Mouse (Mus musculus): ENCODE results near the gene Car4. TPM values are rescaled to one million over a fixed set of nuclear protein-coding genes. Genes with fewer than 3 reads are reported as not detected.

Gene Car4
- polyA plus RNA-seq (2016; fragmentation: Nextera tagmentation; extraction: Ambion mirVana) = 4.3 and 4.8 TPM in 2 replicates

DNA sequence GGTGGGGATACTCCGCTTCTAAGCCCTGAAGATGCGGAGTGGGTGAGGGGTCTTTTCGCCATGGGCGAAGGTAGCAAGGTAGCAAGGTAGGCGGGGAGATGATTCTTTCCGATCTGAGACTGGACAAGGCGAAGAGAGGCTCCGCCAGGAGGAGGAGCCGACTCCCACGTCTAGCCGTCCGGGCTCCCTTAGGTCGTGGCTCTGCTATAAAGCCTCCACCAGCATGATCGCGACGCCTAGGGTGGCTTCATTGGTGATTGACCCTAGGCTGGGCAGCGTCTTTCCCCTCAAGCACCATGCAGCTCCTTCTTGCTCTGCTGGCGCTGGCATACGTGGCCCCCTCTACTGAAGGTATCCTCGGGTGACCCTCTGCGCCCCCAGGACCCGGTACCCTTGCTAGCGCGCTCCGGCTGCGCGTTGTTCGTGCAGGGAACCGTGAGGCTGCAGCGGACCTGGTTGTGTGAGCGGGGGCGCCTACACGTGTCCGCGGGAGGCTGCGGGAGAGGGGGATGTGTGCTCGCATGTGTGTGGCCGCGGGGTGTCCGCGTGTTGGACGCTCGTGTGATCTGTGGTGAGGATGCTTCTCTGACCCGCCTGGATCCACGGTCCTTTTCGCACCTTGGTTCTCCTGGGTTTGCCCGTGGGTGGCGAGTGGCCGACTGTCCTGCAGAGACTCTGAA lies at the start of gene Car4:
Car4 (plus strand) TSS at position 196 of the 680 bp plus-strand sequence.
- Histone ChIP-seq H3K4me1 (replicated peaks) (peaks cover 29% of the 10 kb centered on the region), H3K9ac (no peak within 1 kb of the TSS), H3K27ac (ENCODE audit: poor library complexity, severe bottlenecking) (no peak within 1 kb of the TSS), H3K9me3 (replicated peaks) (no peaks in the 10 kb centered on the region), H3K27me3 (replicated peaks) (peaks cover 39% of the 10 kb centered on the region), H3K4me3 (peak within 1 kb of the TSS; percentile 32), H3K36me3 (no peaks in the 10 kb centered on the region), H3K4me2 (peak within 1 kb of the TSS; percentile 61)
- under 1% methylated on average over 49 of the region's 49 CpGs for WGBS
- no peak for ATAC-seq (ENCODE audit: insufficient number of reproducible peaks, low FRiP score)

DNA sequence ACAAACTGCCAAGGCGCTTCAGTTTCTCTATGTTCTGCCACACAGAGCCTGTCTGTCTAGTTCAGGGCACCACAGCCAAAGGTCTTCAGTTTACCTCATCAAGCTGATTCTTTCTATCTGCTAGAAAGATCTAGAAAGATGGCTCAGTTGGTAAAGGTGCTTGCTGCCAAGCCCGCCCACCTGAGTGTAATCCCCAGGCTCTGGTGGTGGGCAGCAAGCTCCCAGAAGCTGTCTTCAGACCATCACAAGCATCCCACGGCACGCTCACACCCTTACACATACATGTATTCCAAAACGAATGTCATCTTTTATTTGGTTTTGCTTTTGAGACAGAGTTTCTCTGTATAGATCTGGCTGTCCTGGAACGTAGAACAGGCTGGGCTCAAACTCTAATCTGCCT lies 49.1 kb upstream of the Car4 start:
- Histone ChIP-seq H3K4me2 (no peak overlapping the region), H3K27ac (ENCODE audit: poor library complexity, severe bottlenecking) (no peak overlapping the region), H3K4me1 (replicated peaks) (no peaks in the 10 kb centered on the region), H3K9ac (no peak overlapping the region), H3K36me3 (peaks cover 95% of the 10 kb centered on the region), H3K9me3 (replicated peaks) (no peaks in the 10 kb centered on the region), H3K4me3 (no peak overlapping the region), H3K27me3 (replicated peaks) (no peaks in the 10 kb centered on the region)
- 95% methylated on average over 6 of the region's 6 CpGs for WGBS
- ATAC-seq (ENCODE audit: insufficient number of reproducible peaks, low FRiP score) = no peak

DNA sequence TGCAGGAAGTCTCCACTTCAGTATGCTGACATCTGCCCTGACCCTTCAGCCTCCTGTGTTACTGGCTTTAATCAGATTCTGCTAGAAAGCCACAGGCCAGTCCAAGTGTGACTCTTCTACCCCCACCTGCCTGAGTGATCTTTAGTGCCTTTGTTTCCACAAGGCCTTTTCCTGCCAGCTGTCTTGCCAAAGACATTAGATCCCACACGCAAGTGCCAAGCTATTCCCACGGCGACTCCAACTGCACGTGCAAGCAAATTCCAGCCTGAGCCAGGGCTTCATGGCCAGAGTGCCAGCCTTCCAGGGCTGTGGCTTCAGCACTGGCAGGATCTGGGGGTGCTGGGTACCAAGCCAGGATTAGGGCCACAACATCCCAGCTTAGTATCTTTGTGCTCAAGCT lies 47.2 kb upstream of the Car4 start:
- Histone ChIP-seq H3K27me3 (replicated peaks) (no peaks in the 10 kb centered on the region), H3K36me3 (peaks cover 84% of the 10 kb centered on the region), H3K9ac (no peak overlapping the region), H3K9me3 (replicated peaks) (no peaks in the 10 kb centered on the region), H3K4me2 (no peak overlapping the region), H3K27ac (ENCODE audit: poor library complexity, severe bottlenecking) (no peak overlapping the region), H3K4me1 (replicated peaks) (peaks cover 4% of the 10 kb centered on the region; the same call in 1 of the 2 replicates), H3K4me3 (no peak overlapping the region)
- 86% methylated on average over 4 of the region's 4 CpGs for WGBS
- ATAC-seq (ENCODE audit: insufficient number of reproducible peaks, low FRiP score) = no peak

DNA sequence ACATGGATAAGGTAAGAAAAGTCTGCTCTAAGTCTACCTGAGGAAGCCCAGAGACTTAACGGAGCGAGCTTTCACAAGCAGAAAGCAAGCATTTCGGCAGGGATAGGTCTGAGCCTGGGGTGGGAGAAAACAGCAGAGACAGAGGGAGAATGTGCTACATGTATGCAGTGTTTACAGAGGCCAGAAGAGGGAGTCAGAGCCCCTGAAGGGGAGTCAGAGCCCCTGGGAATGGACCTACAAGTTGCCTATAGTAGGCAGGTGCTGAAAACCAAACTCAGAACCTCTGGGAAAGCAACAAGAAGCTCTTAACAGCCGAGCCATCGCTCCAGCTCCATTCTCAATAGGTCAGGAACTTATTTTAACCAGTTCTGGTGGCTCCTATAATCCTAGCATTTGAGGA lies 42.9 kb upstream of the Car4 start:
- H3K9ac ChIP-seq = no peak overlapping the region
- 79% methylated on average over 5 of the region's 5 CpGs for WGBS
- no peak for ATAC-seq (ENCODE audit: insufficient number of reproducible peaks, low FRiP score)
- H3K4me3 ChIP-seq = no peak overlapping the region
- peaks cover 10% of the 10 kb centered on the region; the same call in 1 of the 2 replicates for H3K4me1 ChIP-seq (replicated peaks)
- H3K9me3 ChIP-seq (replicated peaks) = no peaks in the 10 kb centered on the region
- H3K27me3 ChIP-seq (replicated peaks) = no peaks in the 10 kb centered on the region
- peaks cover 41% of the 10 kb centered on the region for H3K36me3 ChIP-seq
- H3K4me2 ChIP-seq = no peak overlapping the region
- no peak overlapping the region for H3K27ac ChIP-seq (ENCODE audit: poor library complexity, severe bottlenecking)

DNA sequence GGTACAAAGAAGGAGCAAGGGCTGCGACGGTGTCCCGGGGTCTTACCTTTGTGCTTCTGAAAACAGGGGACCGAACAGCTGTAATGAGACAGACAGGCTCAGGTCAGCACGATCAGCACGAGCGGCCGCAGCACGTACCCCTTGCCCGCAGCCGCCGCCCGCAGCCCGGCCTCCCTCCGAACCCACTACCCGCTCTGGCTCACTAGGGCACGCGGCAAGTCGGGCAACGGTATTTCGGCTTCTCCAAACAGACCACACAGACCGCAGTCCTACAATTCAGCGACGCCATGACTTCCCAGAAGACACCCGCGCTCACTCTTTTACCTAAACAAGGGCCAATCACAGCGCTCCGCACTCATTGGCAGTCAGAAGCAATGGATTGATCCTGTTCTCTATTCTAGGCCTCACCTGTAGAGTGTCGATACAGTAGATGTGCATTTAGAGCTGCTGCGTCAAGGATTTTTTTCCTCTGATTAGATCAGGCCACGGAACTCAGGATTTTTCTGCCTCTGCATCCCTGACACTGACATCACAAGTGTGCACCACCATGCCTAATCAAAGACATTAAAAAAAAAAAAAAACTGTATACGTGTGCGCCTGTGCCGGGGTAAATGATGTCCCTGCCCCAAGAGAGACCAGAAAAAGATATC lies 41.4 kb upstream of the Car4 start, which contains the start of gene Znhit3:
Znhit3 (minus strand) TSS at position 314 of the 650 bp plus-strand sequence.
- no peak within 1 kb of the TSS for H3K27ac ChIP-seq (ENCODE audit: poor library complexity, severe bottlenecking)
- peak; percentile 71 for ATAC-seq (ENCODE audit: insufficient number of reproducible peaks, low FRiP score)
- H3K4me1 ChIP-seq (replicated peaks) = peaks cover 10% of the 10 kb centered on the region; the same call in 1 of the 2 replicates
- H3K27me3 ChIP-seq (replicated peaks) = no peaks in the 10 kb centered on the region
- 4% methylated on average over 34 of the region's 34 CpGs for WGBS
- peak within 1 kb of the TSS; percentile 87 for H3K4me3 ChIP-seq
- peaks cover 29% of the 10 kb centered on the region for H3K36me3 ChIP-seq
- no peaks in the 10 kb centered on the region for H3K9me3 ChIP-seq (replicated peaks)
- peak within 1 kb of the TSS; percentile 81 for H3K4me2 ChIP-seq
- H3K9ac ChIP-seq = peak within 1 kb of the TSS; percentile 82

DNA sequence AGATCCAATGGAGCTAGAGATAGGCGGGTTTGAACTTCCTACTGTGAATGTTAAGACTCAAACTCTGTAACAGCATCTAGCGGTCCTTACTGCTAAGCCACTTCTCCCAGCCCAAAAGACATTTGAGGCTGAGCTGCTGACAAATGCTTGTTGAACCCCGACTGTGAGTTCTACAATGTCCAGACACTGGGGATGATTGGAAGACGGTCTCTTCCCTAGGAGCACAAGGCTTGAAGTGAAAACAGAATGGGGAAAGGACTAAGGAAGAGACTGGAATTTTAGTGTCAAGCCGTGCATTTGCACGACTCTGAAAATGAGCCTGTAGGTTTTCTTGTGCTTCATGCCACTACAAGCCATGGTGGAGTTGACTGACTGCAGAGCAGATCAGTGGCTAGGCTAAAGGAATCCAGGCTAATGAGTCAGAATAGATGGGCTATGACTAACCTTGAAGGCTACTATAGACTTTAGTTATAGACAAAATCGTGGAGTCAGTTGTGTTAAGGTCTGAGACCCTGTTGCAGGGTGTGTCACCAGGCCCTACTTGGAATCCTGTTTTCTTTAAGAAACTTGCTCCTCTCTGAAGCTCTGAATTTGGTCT lies 40.8 kb upstream of the Car4 start:
- no peak for ATAC-seq (ENCODE audit: insufficient number of reproducible peaks, low FRiP score)
- 50% methylated on average over 7 of the region's 7 CpGs for WGBS
- H3K4me1 ChIP-seq (replicated peaks) = peaks cover 10% of the 10 kb centered on the region; the same call in 1 of the 2 replicates
- H3K27ac ChIP-seq (ENCODE audit: poor library complexity, severe bottlenecking) = no peak overlapping the region
- no peaks in the 10 kb centered on the region for H3K27me3 ChIP-seq (replicated peaks)
- peaks cover 22% of the 10 kb centered on the region for H3K36me3 ChIP-seq
- H3K9me3 ChIP-seq (replicated peaks) = no peaks in the 10 kb centered on the region
- H3K9ac ChIP-seq = peak overlapping the region; percentile 82; the same call in 1 of the 2 replicates
- H3K4me2 ChIP-seq = peak overlapping the region; percentile 81
- H3K4me3 ChIP-seq = peak overlapping the region; percentile 87

DNA sequence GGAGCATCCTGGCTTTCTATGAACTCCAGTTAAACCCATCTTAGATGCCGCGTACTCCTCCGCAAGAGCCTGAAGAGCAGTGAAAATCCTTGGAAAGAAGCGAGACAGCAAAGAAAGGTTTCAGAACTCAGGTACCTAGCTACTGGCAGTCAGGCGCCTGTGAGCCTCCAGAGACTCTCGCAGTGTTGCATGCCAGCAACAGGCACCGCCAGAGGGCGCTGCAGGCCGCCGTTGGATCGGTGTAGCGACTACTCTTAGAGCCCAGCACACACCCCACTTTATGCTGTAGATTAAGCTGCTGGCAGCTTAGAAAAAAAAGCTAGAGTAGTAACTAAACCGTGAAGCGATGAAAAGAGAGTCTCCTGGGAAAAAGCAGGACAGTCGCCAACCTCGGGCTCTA lies 39.2 kb upstream of the Car4 start:
- Histone ChIP-seq H3K4me1 (replicated peaks) (peaks cover 10% of the 10 kb centered on the region; the same call in 1 of the 2 replicates), H3K9me3 (replicated peaks) (no peaks in the 10 kb centered on the region), H3K9ac (no peak overlapping the region), H3K4me2 (peak overlapping the region; percentile 46), H3K27ac (ENCODE audit: poor library complexity, severe bottlenecking) (no peak overlapping the region), H3K27me3 (replicated peaks) (no peaks in the 10 kb centered on the region), H3K4me3 (0 out of 2 replicates have a peak overlapping the region, but pooled peaks have one; percentile 2), H3K36me3 (peaks cover 8% of the 10 kb centered on the region)
- ATAC-seq (ENCODE audit: insufficient number of reproducible peaks, low FRiP score) = peak; percentile 70; the same call in 1 of the 2 replicates
- WGBS = 8% methylated on average over 16 of the region's 16 CpGs

DNA sequence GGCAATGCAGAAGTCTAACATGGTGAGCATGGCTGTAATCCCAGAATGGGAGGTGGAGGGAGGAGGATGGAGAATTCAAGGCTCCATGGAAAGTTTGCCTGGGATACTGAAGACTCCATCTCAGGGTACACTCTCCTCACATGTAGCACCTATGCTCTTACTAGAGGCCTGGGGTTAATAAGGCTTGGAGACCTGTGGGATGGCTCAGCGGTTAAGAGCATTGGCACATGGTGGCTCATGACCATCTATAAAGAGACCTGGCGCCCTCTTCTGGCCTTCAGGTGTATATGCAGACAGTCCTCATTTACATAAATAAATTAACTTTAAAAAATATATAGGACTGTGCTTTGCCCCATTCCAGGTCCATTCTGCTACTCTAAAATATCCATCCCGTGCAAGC lies 38.3 kb upstream of the Car4 start:
- 41% methylated on average over 3 of the region's 3 CpGs for WGBS
- Histone ChIP-seq H3K27me3 (replicated peaks) (no peaks in the 10 kb centered on the region), H3K27ac (ENCODE audit: poor library complexity, severe bottlenecking) (no peak overlapping the region), H3K4me3 (no peak overlapping the region), H3K9ac (no peak overlapping the region), H3K36me3 (no peaks in the 10 kb centered on the region), H3K9me3 (replicated peaks) (no peaks in the 10 kb centered on the region), H3K4me2 (no peak overlapping the region), H3K4me1 (replicated peaks) (peaks cover 10% of the 10 kb centered on the region; the same call in 1 of the 2 replicates)
- no peak for ATAC-seq (ENCODE audit: insufficient number of reproducible peaks, low FRiP score)

DNA sequence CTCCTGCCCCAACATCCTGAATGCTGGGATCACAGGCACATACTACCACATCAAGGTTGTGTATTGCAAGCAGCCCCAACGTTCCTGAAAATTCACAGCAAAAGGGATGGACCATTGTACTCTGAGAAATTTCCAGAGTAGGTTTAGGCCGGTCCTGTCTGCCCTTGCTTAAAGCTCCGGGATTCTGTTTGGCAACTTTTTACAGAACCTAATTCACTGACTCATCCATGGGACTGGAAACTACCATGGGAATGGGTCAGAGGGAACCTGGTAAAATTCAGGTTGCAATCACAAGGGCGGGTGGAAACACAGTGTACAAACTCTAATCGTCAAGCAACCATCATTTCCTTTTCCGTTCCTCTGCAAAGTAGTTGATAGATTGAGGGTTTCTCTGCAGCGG lies 37.6 kb upstream of the Car4 start:
- Histone ChIP-seq H3K9ac (no peak overlapping the region), H3K4me1 (replicated peaks) (peaks cover 10% of the 10 kb centered on the region; the same call in 1 of the 2 replicates), H3K36me3 (no peaks in the 10 kb centered on the region), H3K4me2 (no peak overlapping the region), H3K9me3 (replicated peaks) (no peaks in the 10 kb centered on the region), H3K4me3 (no peak overlapping the region), H3K27ac (ENCODE audit: poor library complexity, severe bottlenecking) (no peak overlapping the region), H3K27me3 (replicated peaks) (no peaks in the 10 kb centered on the region)
- ATAC-seq (ENCODE audit: insufficient number of reproducible peaks, low FRiP score) = no peak
- WGBS = 51% methylated on average over 7 of the region's 7 CpGs

DNA sequence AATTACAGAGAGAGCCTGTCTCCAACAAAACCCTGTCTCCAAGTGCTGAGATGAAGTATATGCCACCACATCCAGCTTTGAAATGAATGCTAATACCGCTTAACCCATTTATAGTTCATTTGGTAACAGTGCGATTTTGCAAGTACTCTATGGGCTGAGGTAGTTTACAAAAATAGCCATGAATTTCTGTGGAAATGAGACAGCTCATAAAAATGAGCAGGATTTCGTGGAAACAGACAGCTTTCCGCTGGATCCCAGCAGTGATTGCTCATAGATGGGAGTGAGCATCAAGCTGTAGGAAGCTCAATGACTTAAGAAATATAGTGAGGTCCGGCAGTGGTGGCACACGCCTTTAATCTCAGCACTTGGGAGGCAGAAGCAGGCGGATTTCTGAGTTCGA lies 36.6 kb upstream of the Car4 start:
- Histone ChIP-seq H3K27me3 (replicated peaks) (no peaks in the 10 kb centered on the region), H3K9ac (no peak overlapping the region), H3K9me3 (replicated peaks) (no peaks in the 10 kb centered on the region), H3K27ac (ENCODE audit: poor library complexity, severe bottlenecking) (no peak overlapping the region), H3K4me1 (replicated peaks) (0 out of 2 replicates have a peak, but pooled peaks cover 5% of the 10 kb centered on the region), H3K36me3 (no peaks in the 10 kb centered on the region), H3K4me2 (no peak overlapping the region), H3K4me3 (no peak overlapping the region)
- no peak for ATAC-seq (ENCODE audit: insufficient number of reproducible peaks, low FRiP score)
- 79% methylated on average over 8 of the region's 8 CpGs for WGBS

DNA sequence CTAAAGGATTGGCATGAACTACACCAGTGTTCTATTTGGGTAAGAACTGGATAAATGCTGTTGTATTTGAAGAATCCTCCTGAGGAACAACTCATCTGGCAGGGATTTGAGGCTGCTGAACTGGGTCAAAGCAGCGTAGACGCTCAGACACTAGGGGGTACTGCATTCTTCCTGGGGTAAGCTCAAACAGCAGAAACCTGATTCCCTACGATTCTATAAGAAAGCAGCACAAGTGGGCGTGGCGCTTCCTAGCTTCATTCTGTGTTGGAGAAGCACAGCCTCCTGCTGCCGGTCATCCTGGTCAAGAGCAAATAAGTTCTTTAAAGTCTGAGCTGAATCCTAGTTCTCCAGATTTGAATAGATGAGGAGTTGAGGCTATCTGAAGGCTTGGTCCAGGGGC lies 25.3 kb upstream of the Car4 start:
- no peak for ATAC-seq (ENCODE audit: insufficient number of reproducible peaks, low FRiP score)
- H3K4me1 ChIP-seq (replicated peaks) = no peaks in the 10 kb centered on the region
- WGBS = 18% methylated on average over 6 of the region's 6 CpGs
- no peak overlapping the region for H3K4me3 ChIP-seq
- H3K4me2 ChIP-seq = no peak overlapping the region
- no peaks in the 10 kb centered on the region for H3K36me3 ChIP-seq
- H3K9me3 ChIP-seq (replicated peaks) = no peaks in the 10 kb centered on the region
- no peak overlapping the region for H3K9ac ChIP-seq
- H3K27ac ChIP-seq (ENCODE audit: poor library complexity, severe bottlenecking) = no peak overlapping the region
- no peaks in the 10 kb centered on the region for H3K27me3 ChIP-seq (replicated peaks)
